Mouse (Mus musculus): Measurements from ENCODE around the gene A930004D18Rik. TPM values are rescaled to one million over a fixed set of nuclear protein-coding genes. Genes with fewer than 3 reads are reported as not detected.
"Not testable (repeated sequence)": the region's sequence is repeated elsewhere in the genome, so short reads cannot be mapped to it uniquely, and the experiment has no call there.

A930004D18Rik gene
- polyA plus RNA-seq, 1 experiment from 2014 or later: 9.4 TPM

- TF ChIP-seq EP300 (optimal IDR thresholded peaks at IDR 0.05) (no peak), CTCF (IDR thresholded peaks at IDR 0.05; ENCODE audit: low read depth) (no peak)
- no peaks in the 10 kb centered on the region for H3K36me3 ChIP-seq (ENCODE audit: control insufficient read depth, insufficient read depth, low read length)
- H3K27ac ChIP-seq (replicated peaks): no peak overlapping the region
- H3K9ac ChIP-seq (ENCODE audit: low read length): no peak overlapping the region
- no peak for DNase-seq (ENCODE audit: low spot score)
- no peak for ATAC-seq (ENCODE audit: low FRiP score, low TSS enrichment)
- no peaks in the 10 kb centered on the region for H3K4me1 ChIP-seq (replicated peaks; ENCODE audit: control insufficient read depth, insufficient read depth)
- H3K27me3 ChIP-seq (ENCODE audit: control insufficient read depth, insufficient read depth, low read length): no peaks in the 10 kb centered on the region
- H3K4me2 ChIP-seq (replicated peaks; ENCODE audit: low read depth): no peak overlapping the region
- H3K4me3 ChIP-seq (ENCODE audit: low read depth, low read length): no peak overlapping the region
- H3K9me3 ChIP-seq (ENCODE audit: control insufficient read depth, low read length): no peaks in the 10 kb centered on the region
These were observed 48.0 kb downstream of the A930004D18Rik start for GRCm38 (mm10) chr2:17989562-17989961.

GRCm38 (mm10) chr2:17989115-17989514 lies 48.4 kb downstream of the A930004D18Rik start:
- no peaks in the 10 kb centered on the region for H3K27me3 ChIP-seq (ENCODE audit: control insufficient read depth, insufficient read depth, low read length)
- no peak overlapping the region for H3K27ac ChIP-seq (replicated peaks)
- ATAC-seq (ENCODE audit: low FRiP score, low TSS enrichment) (no peak), DNase-seq (ENCODE audit: low spot score) (no peak)
- H3K9ac ChIP-seq (ENCODE audit: low read length): no peak overlapping the region
- H3K9me3 ChIP-seq (ENCODE audit: control insufficient read depth, low read length): no peaks in the 10 kb centered on the region
- TF ChIP-seq CTCF (IDR thresholded peaks at IDR 0.05; ENCODE audit: low read depth) (no peak), EP300 (optimal IDR thresholded peaks at IDR 0.05) (no peak)
- H3K36me3 ChIP-seq (ENCODE audit: control insufficient read depth, insufficient read depth, low read length): no peaks in the 10 kb centered on the region
- H3K4me2 ChIP-seq (replicated peaks; ENCODE audit: low read depth): no peak overlapping the region
- WGBS: 76% methylated on average over 3 of the region's 3 CpGs
- no peaks in the 10 kb centered on the region for H3K4me1 ChIP-seq (replicated peaks; ENCODE audit: control insufficient read depth, insufficient read depth)
- H3K4me3 ChIP-seq (ENCODE audit: low read depth, low read length): no peak overlapping the region

DNA sequence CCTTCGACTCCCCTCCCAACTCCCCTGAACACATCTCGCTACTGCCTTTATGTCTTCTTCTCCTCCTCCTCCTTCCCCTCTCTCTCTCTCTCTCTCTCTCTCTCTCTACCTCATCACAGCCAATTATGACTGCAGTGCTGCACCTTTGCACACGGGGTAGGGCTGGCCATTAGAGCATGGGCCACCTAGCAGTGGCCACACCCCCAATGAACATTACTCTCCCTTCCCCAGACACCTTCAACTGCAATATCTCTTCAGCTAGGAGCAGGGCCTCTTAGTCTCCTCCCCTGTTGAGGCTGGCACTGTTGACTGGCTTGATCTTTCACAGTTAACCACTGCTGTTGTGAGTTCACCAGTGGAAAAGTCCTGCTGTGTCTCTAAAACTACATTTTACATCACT lies 50.8 kb downstream of the A930004D18Rik start:
- DNase-seq (ENCODE audit: low spot score) (no peak), ATAC-seq (ENCODE audit: low FRiP score, low TSS enrichment) (no peak)
- Histone ChIP-seq H3K4me3 (ENCODE audit: low read depth, low read length) (no peak overlapping the region), H3K27me3 (ENCODE audit: control insufficient read depth, insufficient read depth, low read length) (no peaks in the 10 kb centered on the region), H3K9ac (ENCODE audit: low read length) (no peak overlapping the region), H3K36me3 (ENCODE audit: control insufficient read depth, insufficient read depth, low read length) (no peaks in the 10 kb centered on the region), H3K4me1 (replicated peaks; ENCODE audit: control insufficient read depth, insufficient read depth) (no peaks in the 10 kb centered on the region), H3K4me2 (replicated peaks; ENCODE audit: low read depth) (no peak overlapping the region), H3K9me3 (ENCODE audit: control insufficient read depth, low read length) (no peaks in the 10 kb centered on the region), H3K27ac (replicated peaks) (no peak overlapping the region)
- TF ChIP-seq CTCF (IDR thresholded peaks at IDR 0.05; ENCODE audit: low read depth): no peak
- no peak for TF ChIP-seq EP300 (optimal IDR thresholded peaks at IDR 0.05)
- WGBS: 78% methylated on average over 3 of the region's 3 CpGs

DNA sequence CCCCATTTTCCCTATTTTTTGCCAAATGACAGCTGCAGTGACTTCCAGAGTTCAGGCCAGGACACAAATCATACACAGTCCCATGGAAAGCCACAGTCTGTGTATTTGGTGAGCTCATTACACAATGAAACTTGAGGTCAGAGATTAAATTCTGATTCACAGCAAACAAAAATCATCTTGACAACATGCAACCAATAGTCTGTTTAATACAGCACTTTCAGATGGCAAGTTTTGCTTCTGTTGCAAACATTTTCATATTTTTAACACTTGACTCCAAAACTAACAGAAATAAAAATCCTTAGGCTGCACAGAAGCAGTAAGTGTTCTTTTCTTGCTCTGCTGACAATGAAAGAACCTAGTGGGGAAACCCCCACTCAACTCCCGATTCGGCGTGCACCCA lies 52.8 kb downstream of the A930004D18Rik start:
- Histone ChIP-seq H3K36me3 (ENCODE audit: control insufficient read depth, insufficient read depth, low read length) (no peaks in the 10 kb centered on the region), H3K9me3 (ENCODE audit: control insufficient read depth, low read length) (no peaks in the 10 kb centered on the region), H3K27me3 (ENCODE audit: control insufficient read depth, insufficient read depth, low read length) (no peaks in the 10 kb centered on the region), H3K4me2 (replicated peaks; ENCODE audit: low read depth) (no peak overlapping the region), H3K9ac (ENCODE audit: low read length) (no peak overlapping the region), H3K27ac (replicated peaks) (no peak overlapping the region), H3K4me3 (ENCODE audit: low read depth, low read length) (no peak overlapping the region), H3K4me1 (replicated peaks; ENCODE audit: control insufficient read depth, insufficient read depth) (no peaks in the 10 kb centered on the region)
- DNase-seq (ENCODE audit: low spot score) (no peak), ATAC-seq (ENCODE audit: low FRiP score, low TSS enrichment) (no peak)
- TF ChIP-seq EP300 (optimal IDR thresholded peaks at IDR 0.05) (no peak), CTCF (IDR thresholded peaks at IDR 0.05; ENCODE audit: low read depth) (no peak)
- WGBS: 83% methylated on average over 3 of the region's 3 CpGs

DNA sequence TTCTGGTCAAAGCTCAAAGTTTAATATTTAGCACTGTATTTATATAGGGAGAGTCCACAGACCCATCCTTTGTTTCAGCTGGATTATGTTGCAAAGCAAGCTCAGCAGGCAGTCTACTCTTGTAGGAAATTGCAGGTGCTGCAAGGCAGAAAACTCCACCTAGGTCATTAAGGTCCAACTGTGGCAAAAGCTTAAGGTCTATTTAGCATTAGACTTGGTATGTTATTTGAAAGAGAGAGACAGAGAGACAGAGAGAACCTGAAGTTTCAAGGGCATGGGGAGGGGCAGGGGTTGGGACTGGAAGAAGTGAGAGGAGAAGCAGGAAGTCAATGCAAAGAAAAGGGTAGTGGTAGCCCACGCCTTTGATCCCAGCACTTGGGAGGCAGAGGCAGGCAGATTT lies 54.8 kb downstream of the A930004D18Rik start:
- Histone ChIP-seq H3K4me3 (ENCODE audit: low read depth, low read length) (no peak overlapping the region), H3K27me3 (ENCODE audit: control insufficient read depth, insufficient read depth, low read length) (no peaks in the 10 kb centered on the region), H3K4me2 (replicated peaks; ENCODE audit: low read depth) (no peak overlapping the region), H3K36me3 (ENCODE audit: control insufficient read depth, insufficient read depth, low read length) (no peaks in the 10 kb centered on the region), H3K27ac (replicated peaks) (no peak overlapping the region), H3K9ac (ENCODE audit: low read length) (no peak overlapping the region), H3K9me3 (ENCODE audit: control insufficient read depth, low read length) (no peaks in the 10 kb centered on the region), H3K4me1 (replicated peaks; ENCODE audit: control insufficient read depth, insufficient read depth) (no peaks in the 10 kb centered on the region)
- 89% methylated on average over 1 of the region's 1 CpGs for whole genome bisulfite sequencing
- no peak for TF ChIP-seq CTCF (IDR thresholded peaks at IDR 0.05; ENCODE audit: low read depth)
- no peak for TF ChIP-seq EP300 (optimal IDR thresholded peaks at IDR 0.05)
- ATAC-seq (ENCODE audit: low FRiP score, low TSS enrichment) (no peak), DNase-seq (ENCODE audit: low spot score) (no peak)

DNA sequence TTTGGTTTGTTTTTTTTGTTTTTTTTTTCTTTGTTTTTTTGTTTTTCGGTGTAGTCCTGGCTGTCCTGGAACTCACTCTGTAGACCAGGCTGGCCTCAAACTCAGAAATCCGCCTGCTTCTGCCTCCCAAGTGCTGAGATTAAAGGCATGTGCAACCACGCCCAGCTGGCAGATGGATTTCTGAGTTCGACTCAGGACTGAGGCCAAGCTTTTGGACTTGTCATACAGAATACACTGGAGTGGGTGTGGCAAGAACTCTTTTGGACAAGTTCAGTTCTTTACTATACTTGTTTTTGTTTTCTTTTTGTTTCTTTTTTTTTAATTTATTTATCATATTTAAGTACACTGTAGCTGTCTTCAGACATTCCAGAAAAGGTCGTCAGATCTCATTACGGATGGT lies 58.8 kb downstream of the A930004D18Rik start:
- no peaks in the 10 kb centered on the region for H3K27me3 ChIP-seq (ENCODE audit: control insufficient read depth, insufficient read depth, low read length)
- ATAC-seq (ENCODE audit: low FRiP score, low TSS enrichment) (no peak), DNase-seq (ENCODE audit: low spot score) (no peak)
- no peaks in the 10 kb centered on the region for H3K9me3 ChIP-seq (ENCODE audit: control insufficient read depth, low read length)
- no peaks in the 10 kb centered on the region for H3K4me1 ChIP-seq (replicated peaks; ENCODE audit: control insufficient read depth, insufficient read depth)
- no peak overlapping the region for H3K4me2 ChIP-seq (replicated peaks; ENCODE audit: low read depth)
- TF ChIP-seq CTCF (IDR thresholded peaks at IDR 0.05; ENCODE audit: low read depth) (no peak), EP300 (optimal IDR thresholded peaks at IDR 0.05) (no peak)
- no peak overlapping the region for H3K27ac ChIP-seq (replicated peaks)
- no peak overlapping the region for H3K4me3 ChIP-seq (ENCODE audit: low read depth, low read length)
- no peak overlapping the region for H3K9ac ChIP-seq (ENCODE audit: low read length)
- H3K36me3 ChIP-seq (ENCODE audit: control insufficient read depth, insufficient read depth, low read length): no peaks in the 10 kb centered on the region
- 92% methylated on average over 6 of the region's 6 CpGs for WGBS

DNA sequence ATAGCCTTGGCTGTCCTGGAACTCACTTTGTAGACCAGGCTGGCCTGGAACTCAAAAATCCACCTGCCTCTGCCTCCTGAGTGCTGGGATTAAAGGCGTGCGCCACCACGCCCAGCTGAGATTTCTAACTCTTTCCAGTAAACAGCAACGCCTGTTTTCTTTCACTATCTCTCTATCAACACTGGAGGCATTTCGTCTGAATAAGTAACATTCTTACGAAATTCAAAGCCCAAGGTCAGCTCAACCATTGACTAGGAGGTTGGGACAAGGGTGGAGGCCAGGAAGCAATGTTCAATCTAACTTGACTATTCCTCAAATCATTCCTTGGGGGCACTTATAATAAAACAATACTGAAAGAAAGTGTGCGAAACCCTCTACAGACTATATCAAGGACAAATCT lies 59.3 kb downstream of the A930004D18Rik start:
- not testable (repeated sequence) for ATAC-seq (ENCODE audit: low FRiP score, low TSS enrichment); DNase-seq (ENCODE audit: low spot score); H3K27me3 ChIP-seq (ENCODE audit: control insufficient read depth, insufficient read depth, low read length); H3K36me3 ChIP-seq (ENCODE audit: control insufficient read depth, insufficient read depth, low read length); H3K27ac ChIP-seq (replicated peaks); H3K9me3 ChIP-seq (ENCODE audit: control insufficient read depth, low read length); H3K4me2 ChIP-seq (replicated peaks; ENCODE audit: low read depth); H3K4me3 ChIP-seq (ENCODE audit: low read depth, low read length); H3K9ac ChIP-seq (ENCODE audit: low read length); H3K4me1 ChIP-seq (replicated peaks; ENCODE audit: control insufficient read depth, insufficient read depth)
- 87% methylated on average over 7 of the region's 7 CpGs for WGBS

- not testable (repeated sequence) for DNase-seq (ENCODE audit: low spot score); H3K4me1 ChIP-seq (replicated peaks; ENCODE audit: control insufficient read depth, insufficient read depth); H3K36me3 ChIP-seq (ENCODE audit: control insufficient read depth, insufficient read depth, low read length); H3K9ac ChIP-seq (ENCODE audit: low read length); H3K4me3 ChIP-seq (ENCODE audit: low read depth, low read length); H3K27ac ChIP-seq (replicated peaks); H3K4me2 ChIP-seq (replicated peaks; ENCODE audit: low read depth); H3K9me3 ChIP-seq (ENCODE audit: control insufficient read depth, low read length); H3K27me3 ChIP-seq (ENCODE audit: control insufficient read depth, insufficient read depth, low read length); ATAC-seq (ENCODE audit: low FRiP score, low TSS enrichment)
These were observed 59.9 kb downstream of the A930004D18Rik start for GRCm38 (mm10) chr2:17977645-17978044.

All from stomach, postnatal 0 days (tissue).